Mouse (Mus musculus): ENCODE data around the gene Aaas. TPM values are rescaled to one million over a fixed set of nuclear protein-coding genes. Genes with fewer than 3 reads are reported as not detected.

The Aaas gene
- polyA plus RNA-seq, 1 experiment from 2014 or later, result 54.0 TPM

GRCm38 (mm10) chr15:102331610-102332015, 19.0 kb downstream of the Aaas start, which contains the start of gene Myg1:
TSS of gene Myg1 (plus strand) at chr15:102331709.
- H3K4me2 ChIP-seq, result peak within 1 kb of the TSS; percentile 90
- H3K27me3 ChIP-seq (replicated peaks), result no peaks in the 10 kb centered on the region
- peak; percentile 58 for ATAC-seq (ENCODE audit: extremely low read depth, insufficient number of reproducible peaks, low FRiP score, low TSS enrichment)
- H3K9ac ChIP-seq, result peak within 1 kb of the TSS; percentile 89
- peaks cover 73% of the 10 kb centered on the region for H3K36me3 ChIP-seq
- H3K27ac ChIP-seq (replicated peaks), result peak within 1 kb of the TSS; percentile 80
- H3K4me1 ChIP-seq, result peaks cover 32% of the 10 kb centered on the region
- under 1% methylated on average over 30 of the region's 30 CpGs for WGBS
- no peaks in the 10 kb centered on the region for H3K9me3 ChIP-seq
- peak within 1 kb of the TSS; percentile 87 for H3K4me3 ChIP-seq

GRCm38 (mm10) chr15:102326892-102327291, 23.7 kb downstream of the Aaas start:
- peak overlapping the region; percentile 84 for H3K9ac ChIP-seq
- peak overlapping the region; percentile 66 for H3K4me3 ChIP-seq
- H3K27ac ChIP-seq (replicated peaks), result peak overlapping the region; percentile 60; the same call in 1 of the 2 replicates
- peaks cover 20% of the 10 kb centered on the region for H3K4me1 ChIP-seq
- WGBS, result 54% methylated on average over 8 of the region's 8 CpGs
- H3K36me3 ChIP-seq, result peaks cover 61% of the 10 kb centered on the region
- H3K9me3 ChIP-seq, result no peaks in the 10 kb centered on the region
- no peak for ATAC-seq (ENCODE audit: extremely low read depth, insufficient number of reproducible peaks, low FRiP score, low TSS enrichment)
- peak overlapping the region; percentile 90 for H3K4me2 ChIP-seq
- no peaks in the 10 kb centered on the region for H3K27me3 ChIP-seq (replicated peaks)

GRCm38 (mm10) chr15:102326022-102326576, 24.5 kb downstream of the Aaas start, which contains the start of gene Pfdn5:
TSS of gene Pfdn5 (plus strand) at chr15:102326116.
- Histone ChIP-seq H3K36me3 (peaks cover 66% of the 10 kb centered on the region), H3K4me3 (peak within 1 kb of the TSS; percentile 66), H3K9ac (peak within 1 kb of the TSS; percentile 84), H3K4me1 (peaks cover 16% of the 10 kb centered on the region), H3K27ac (replicated peaks) (peak within 1 kb of the TSS; percentile 60), H3K27me3 (replicated peaks) (no peaks in the 10 kb centered on the region), H3K9me3 (no peaks in the 10 kb centered on the region), H3K4me2 (peak within 1 kb of the TSS; percentile 90)
- peak; percentile 60; the same call in 1 of the 2 replicates for ATAC-seq (ENCODE audit: extremely low read depth, insufficient number of reproducible peaks, low FRiP score, low TSS enrichment)
- WGBS, result under 1% methylated on average over 40 of the region's 40 CpGs

- no peaks in the 10 kb centered on the region for H3K27me3 ChIP-seq (replicated peaks)
- peaks cover 14% of the 10 kb centered on the region for H3K4me1 ChIP-seq
- peak overlapping the region; percentile 90 for H3K4me2 ChIP-seq
- H3K9ac ChIP-seq, result 0 out of 2 replicates have a peak overlapping the region, but pooled peaks have one; percentile 1
- no peak for ATAC-seq (ENCODE audit: extremely low read depth, insufficient number of reproducible peaks, low FRiP score, low TSS enrichment)
- no peak overlapping the region for H3K27ac ChIP-seq (replicated peaks)
- H3K4me3 ChIP-seq, result peak overlapping the region; percentile 22; the same call in 1 of the 2 replicates
- 76% methylated on average over 12 of the region's 12 CpGs for WGBS
- no peaks in the 10 kb centered on the region for H3K9me3 ChIP-seq
- H3K36me3 ChIP-seq, result peaks cover 66% of the 10 kb centered on the region
Measured at GRCm38 (mm10) chr15:102324654-102325473, 25.7 kb downstream of the Aaas start.

- no peak overlapping the region for H3K9ac ChIP-seq
- H3K4me2 ChIP-seq, result no peak overlapping the region
- H3K4me3 ChIP-seq, result no peak overlapping the region
- no peaks in the 10 kb centered on the region for H3K9me3 ChIP-seq
- no peak for ATAC-seq (ENCODE audit: extremely low read depth, insufficient number of reproducible peaks, low FRiP score, low TSS enrichment)
- 84% methylated on average over 6 of the region's 6 CpGs for WGBS
- peaks cover 97% of the 10 kb centered on the region for H3K36me3 ChIP-seq
- H3K27ac ChIP-seq (replicated peaks), result no peak overlapping the region
- H3K4me1 ChIP-seq, result no peaks in the 10 kb centered on the region
- H3K27me3 ChIP-seq (replicated peaks), result no peaks in the 10 kb centered on the region
Measured at GRCm38 (mm10) chr15:102316263-102316662, 34.3 kb downstream of the Aaas start.

GRCm38 (mm10) chr15:102315292-102315691, 35.3 kb downstream of the Aaas start:
- H3K9me3 ChIP-seq, result no peaks in the 10 kb centered on the region
- ATAC-seq (ENCODE audit: extremely low read depth, insufficient number of reproducible peaks, low FRiP score, low TSS enrichment), result no peak
- no peak overlapping the region for H3K4me3 ChIP-seq
- H3K36me3 ChIP-seq, result peaks cover 95% of the 10 kb centered on the region
- H3K27me3 ChIP-seq (replicated peaks), result no peaks in the 10 kb centered on the region
- no peak overlapping the region for H3K4me2 ChIP-seq
- WGBS, result 86% methylated on average over 8 of the region's 8 CpGs
- 0 out of 2 replicates have a peak, but pooled peaks cover 2% of the 10 kb centered on the region for H3K4me1 ChIP-seq
- H3K9ac ChIP-seq, result no peak overlapping the region
- H3K27ac ChIP-seq (replicated peaks), result 0 out of 2 replicates have a peak overlapping the region, but pooled peaks have one; percentile 17

GRCm38 (mm10) chr15:102311489-102311888, 39.1 kb downstream of the Aaas start:
- H3K36me3 ChIP-seq, result peaks cover 95% of the 10 kb centered on the region
- no peak overlapping the region for H3K27ac ChIP-seq (replicated peaks)
- H3K4me2 ChIP-seq, result no peak overlapping the region
- H3K4me1 ChIP-seq, result 0 out of 2 replicates have a peak, but pooled peaks cover 2% of the 10 kb centered on the region
- H3K27me3 ChIP-seq (replicated peaks), result no peaks in the 10 kb centered on the region
- no peak for ATAC-seq (ENCODE audit: extremely low read depth, insufficient number of reproducible peaks, low FRiP score, low TSS enrichment)
- H3K9me3 ChIP-seq, result no peaks in the 10 kb centered on the region
- H3K4me3 ChIP-seq, result no peak overlapping the region
- H3K9ac ChIP-seq, result no peak overlapping the region

GRCm38 (mm10) chr15:102310074-102310845, 40.3 kb downstream of the Aaas start:
- no peaks in the 10 kb centered on the region for H3K27me3 ChIP-seq (replicated peaks)
- no peak overlapping the region for H3K4me2 ChIP-seq
- no peak for ATAC-seq (ENCODE audit: extremely low read depth, insufficient number of reproducible peaks, low FRiP score, low TSS enrichment)
- H3K9ac ChIP-seq, result no peak overlapping the region
- H3K36me3 ChIP-seq, result peaks cover 95% of the 10 kb centered on the region
- no peaks in the 10 kb centered on the region for H3K9me3 ChIP-seq
- no peak overlapping the region for H3K4me3 ChIP-seq
- 0 out of 2 replicates have a peak overlapping the region, but pooled peaks have one; percentile 1 for H3K27ac ChIP-seq (replicated peaks)
- WGBS, result 52% methylated on average over 10 of the region's 10 CpGs
- H3K4me1 ChIP-seq, result 0 out of 2 replicates have a peak, but pooled peaks cover 2% of the 10 kb centered on the region

- Histone ChIP-seq H3K4me1 (0 out of 2 replicates have a peak, but pooled peaks cover 2% of the 10 kb centered on the region), H3K36me3 (peaks cover 95% of the 10 kb centered on the region), H3K9ac (no peak overlapping the region), H3K4me2 (no peak overlapping the region), H3K4me3 (no peak overlapping the region), H3K9me3 (no peaks in the 10 kb centered on the region), H3K27ac (replicated peaks) (no peak overlapping the region), H3K27me3 (replicated peaks) (no peaks in the 10 kb centered on the region)
- WGBS, result 83% methylated on average over 9 of the region's 9 CpGs
- ATAC-seq (ENCODE audit: extremely low read depth, insufficient number of reproducible peaks, low FRiP score, low TSS enrichment), result no peak
Measured at GRCm38 (mm10) chr15:102308717-102309116, 41.9 kb downstream of the Aaas start.

- Histone ChIP-seq H3K9ac (no peak overlapping the region), H3K27ac (replicated peaks) (peak overlapping the region; percentile 28; the same call in 1 of the 2 replicates), H3K4me3 (no peak overlapping the region), H3K4me2 (no peak overlapping the region), H3K9me3 (no peaks in the 10 kb centered on the region), H3K4me1 (peaks cover 20% of the 10 kb centered on the region), H3K36me3 (peaks cover 75% of the 10 kb centered on the region), H3K27me3 (replicated peaks) (no peaks in the 10 kb centered on the region)
- 31% methylated on average over 6 of the region's 6 CpGs for WGBS
- ATAC-seq (ENCODE audit: extremely low read depth, insufficient number of reproducible peaks, low FRiP score, low TSS enrichment), result peak; percentile 69; the same call in 1 of the 2 replicates
Measured at GRCm38 (mm10) chr15:102302542-102302941, 48.0 kb downstream of the Aaas start.
